Mouse (Mus musculus): ENCODE results near the gene Trpv3.

GRCm38 (mm10) chr11:73260457-73260856 lies 6.7 kb upstream of the Trpv3 start:
- TF ChIP-seq CTCF (conservative IDR thresholded peaks at IDR 0.05; ENCODE audit: low read length) (no peak), POU5F1 (IDR thresholded peaks at IDR 0.05; ENCODE audit: borderline replicate concordance, low read length) (no peak), NANOG (IDR thresholded peaks at IDR 0.05; ENCODE audit: borderline replicate concordance, low read length) (no peak)

Measured in E14TG2a.4 (cell line).